Mouse (Mus musculus): ENCODE data around the gene Fmr1nb.

Fmr1nb gene

GRCm38 (mm10) chrX:68761606-68762005 is at the start of gene Fmr1nb:
Fmr1nb (plus strand) TSS chrX:68761839.
- 88% methylated on average over 15 of the region's 15 CpGs for WGBS

GRCm38 (mm10) chrX:68736902-68737301 is 24.7 kb upstream of the Fmr1nb start:
- WGBS, result 54% methylated on average over 1 of the region's 1 CpGs

GRCm38 (mm10) chrX:68740088-68740487 is 21.6 kb upstream of the Fmr1nb start:
- 49% methylated on average over 2 of the region's 2 CpGs for WGBS

- 61% methylated on average over 2 of the region's 2 CpGs for WGBS
Observed at GRCm38 (mm10) chrX:68820449-68820848, 58.8 kb downstream of the Fmr1nb start.

GRCm38 (mm10) chrX:68821059-68821458 is 59.4 kb downstream of the Fmr1nb start, which contains the start of gene Gm14698:
Gm14698 (plus strand) TSS chrX:68821093.
- WGBS, result 7% methylated on average over 26 of the region's 36 CpGs

GRCm38 (mm10) chrX:68839548-68840444 is 78.2 kb downstream of the Fmr1nb start:
- WGBS, result 14% methylated on average over 5 of the region's 5 CpGs

Measured in cerebral cortex, adult 2 months (tissue).